Mouse (Mus musculus): ENCODE results near the gene Fam166b.

GRCm38 (mm10) chr4:43419801-43420281, 9.1 kb downstream of the Fam166b start:
- TF ChIP-seq CTCF (IDR thresholded peaks at IDR 0.05; ENCODE audit: low read depth, low read length) (no peak), POLR2A (IDR thresholded peaks at IDR 0.05; ENCODE audit: borderline replicate concordance, low read depth, low read length) (no peak)
